Mouse (Mus musculus): ENCODE measurements around the gene Igsf21. TPM values are rescaled to one million over a fixed set of nuclear protein-coding genes. Genes with fewer than 3 reads are reported as not detected.

Igsf21 gene
- polyA plus RNA-seq, 1 experiment from 2014 or later: 16.5 TPM

DNA sequence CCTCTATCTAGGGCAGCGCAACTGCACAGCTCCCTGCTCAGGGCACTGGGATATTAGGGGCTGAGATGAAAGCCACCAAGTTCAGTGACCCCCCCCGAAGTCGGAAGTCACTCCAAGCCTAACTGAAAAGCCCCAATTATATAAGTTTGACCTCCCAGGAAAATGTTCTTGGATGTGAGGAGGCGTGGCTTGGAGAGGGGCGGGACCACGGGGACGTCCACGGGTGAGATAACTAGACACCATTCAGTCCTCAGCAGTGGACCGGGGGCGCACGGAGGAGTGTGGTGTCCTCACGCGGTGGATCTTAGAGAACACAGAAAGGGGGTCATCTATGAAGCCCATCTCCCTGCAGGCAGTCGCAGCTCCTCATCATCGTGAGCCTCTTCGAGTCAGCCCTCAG is 3.4 kb downstream of the Igsf21 start:
- 16% methylated on average over 16 of the region's 16 CpGs for WGBS
- no peak overlapping the region for H3K27ac ChIP-seq (ENCODE audit: low read depth, low read length)
- H3K9me3 ChIP-seq (ENCODE audit: control insufficient read depth, low read length): no peaks in the 10 kb centered on the region
- no peaks in the 10 kb centered on the region for H3K36me3 ChIP-seq (ENCODE audit: control insufficient read depth, insufficient read depth, low read length)
- DNase-seq (ENCODE audit: low spot score, missing footprints): no peak
- H3K4me3 ChIP-seq (ENCODE audit: low read depth, low read length): no peak overlapping the region
- peaks cover 58% of the 10 kb centered on the region for H3K27me3 ChIP-seq (ENCODE audit: control insufficient read depth, insufficient read depth, low read length)
- no peak for ATAC-seq (ENCODE audit: low FRiP score)
- peaks cover 33% of the 10 kb centered on the region for H3K4me1 ChIP-seq (ENCODE audit: control insufficient read depth, insufficient read depth, low read length)
- H3K9ac ChIP-seq (ENCODE audit: low read length): no peak overlapping the region
- H3K4me2 ChIP-seq: no peak overlapping the region

- Histone ChIP-seq H3K27me3 (ENCODE audit: control insufficient read depth, insufficient read depth, low read length) (peaks cover 50% of the 10 kb centered on the region), H3K9ac (ENCODE audit: low read length) (no peak overlapping the region), H3K36me3 (ENCODE audit: control insufficient read depth, insufficient read depth, low read length) (no peaks in the 10 kb centered on the region), H3K9me3 (ENCODE audit: control insufficient read depth, low read length) (no peaks in the 10 kb centered on the region), H3K4me1 (ENCODE audit: control insufficient read depth, insufficient read depth, low read length) (peaks cover 35% of the 10 kb centered on the region), H3K27ac (ENCODE audit: low read depth, low read length) (no peak overlapping the region), H3K4me2 (no peak overlapping the region), H3K4me3 (ENCODE audit: low read depth, low read length) (no peak overlapping the region)
- DNase-seq (ENCODE audit: low spot score, missing footprints) (no peak), ATAC-seq (ENCODE audit: low FRiP score) (no peak)
- WGBS: 68% methylated on average over 1 of the region's 1 CpGs
These were observed 4.3 kb downstream of the Igsf21 start for GRCm38 (mm10) chr4:140242291-140242690.

DNA sequence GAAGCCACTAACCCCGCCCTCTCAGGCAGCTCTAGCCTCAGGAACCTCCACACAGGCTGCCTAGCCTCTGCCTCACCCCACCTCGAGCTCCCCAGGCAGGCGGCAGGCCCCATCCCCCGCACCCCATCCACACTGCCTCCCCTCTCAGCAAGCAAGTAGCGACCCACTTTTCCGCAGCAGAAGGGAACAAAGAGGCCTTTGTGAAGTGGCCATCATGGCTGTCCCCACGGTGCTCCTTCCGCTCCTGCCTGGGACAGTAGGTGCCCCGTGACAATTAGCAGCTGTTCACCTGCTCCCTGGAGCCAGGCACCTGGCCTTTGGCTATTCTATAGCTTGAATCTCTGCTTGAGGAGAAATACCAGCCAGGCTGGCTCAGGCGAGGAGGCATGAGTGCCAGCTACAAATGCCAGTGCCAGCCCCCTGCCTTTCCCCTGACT is 9.3 kb downstream of the Igsf21 start:
- no peak for DNase-seq (ENCODE audit: low spot score, missing footprints)
- 22% methylated on average over 10 of the region's 10 CpGs for WGBS
- no peaks in the 10 kb centered on the region for H3K36me3 ChIP-seq (ENCODE audit: control insufficient read depth, insufficient read depth, low read length)

GRCm38 (mm10) chr4:140235361-140236153 is 11.0 kb downstream of the Igsf21 start:
- no peaks in the 10 kb centered on the region for H3K36me3 ChIP-seq (ENCODE audit: control insufficient read depth, insufficient read depth, low read length)
- H3K4me2 ChIP-seq: no peak overlapping the region
- peaks cover under 1% of the 10 kb centered on the region; the same call in 1 of the 2 replicates for H3K27me3 ChIP-seq (ENCODE audit: control insufficient read depth, insufficient read depth, low read length)
- H3K27ac ChIP-seq (ENCODE audit: low read depth, low read length): no peak overlapping the region
- H3K9me3 ChIP-seq (ENCODE audit: control insufficient read depth, low read length): no peaks in the 10 kb centered on the region
- ATAC-seq (ENCODE audit: low FRiP score): no peak
- peaks cover 5% of the 10 kb centered on the region for H3K4me1 ChIP-seq (ENCODE audit: control insufficient read depth, insufficient read depth, low read length)
- WGBS: 82% methylated on average over 9 of the region's 9 CpGs
- H3K9ac ChIP-seq (ENCODE audit: low read length): no peak overlapping the region
- no peak overlapping the region for H3K4me3 ChIP-seq (ENCODE audit: low read depth, low read length)
- no peak for DNase-seq (ENCODE audit: low spot score, missing footprints)

More for the DNA sequence above, 9.3 kb downstream of the Igsf21 start:
- H3K9me3 ChIP-seq (ENCODE audit: control insufficient read depth, low read length): no peaks in the 10 kb centered on the region
- no peak overlapping the region for H3K27ac ChIP-seq (ENCODE audit: low read depth, low read length)
- peak; percentile 50; the same call in 1 of the 2 replicates for ATAC-seq (ENCODE audit: low FRiP score)
- peaks cover 3% of the 10 kb centered on the region; the same call in 1 of the 2 replicates for H3K27me3 ChIP-seq (ENCODE audit: control insufficient read depth, insufficient read depth, low read length)
- H3K4me2 ChIP-seq: no peak overlapping the region
- H3K4me3 ChIP-seq (ENCODE audit: low read depth, low read length): no peak overlapping the region
- 0 out of 2 replicates have a peak overlapping the region, but pooled peaks have one; percentile 27 for H3K9ac ChIP-seq (ENCODE audit: low read length)
- peaks cover 5% of the 10 kb centered on the region for H3K4me1 ChIP-seq (ENCODE audit: control insufficient read depth, insufficient read depth, low read length)

DNA sequence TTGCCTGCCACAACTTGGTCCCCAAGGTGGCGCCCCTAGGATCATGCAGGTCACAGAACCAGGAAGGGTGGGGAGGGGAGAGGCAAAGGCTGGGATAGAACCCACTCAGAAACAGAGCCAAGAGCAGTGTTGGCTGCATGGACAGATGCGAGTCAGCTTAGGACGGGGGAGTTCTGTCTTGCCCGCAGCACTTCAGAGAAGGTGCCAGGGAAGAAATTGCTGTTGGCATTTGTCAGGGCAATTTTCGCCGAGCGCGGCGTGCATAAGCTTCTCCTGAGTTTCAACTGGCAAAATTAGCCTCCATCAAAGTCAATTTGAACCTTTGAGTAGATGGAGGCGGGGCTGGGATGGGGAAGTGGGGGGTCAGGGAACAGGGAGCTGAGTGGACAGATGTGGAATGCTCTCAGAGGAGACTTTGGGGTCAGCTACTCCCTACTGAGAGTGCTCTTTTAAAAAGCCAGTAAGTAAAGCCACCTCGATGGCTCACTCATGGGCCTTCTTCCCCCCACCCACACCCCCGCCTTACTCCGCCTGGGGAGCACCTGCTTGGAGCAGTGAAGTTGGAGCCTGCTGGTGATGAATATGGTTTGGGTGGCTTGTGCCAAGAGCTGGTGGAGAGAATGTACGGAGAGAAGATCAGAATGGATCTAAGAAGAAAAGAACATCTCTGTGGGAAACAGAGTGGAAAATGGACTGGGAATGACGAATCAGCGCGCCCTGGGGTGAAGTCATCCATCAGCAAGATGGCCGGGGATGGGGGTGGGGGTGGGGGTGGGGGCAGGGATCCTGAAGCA is 12.0 kb downstream of the Igsf21 start:
- 84% methylated on average over 18 of the region's 18 CpGs for WGBS
- no peaks in the 10 kb centered on the region for H3K9me3 ChIP-seq (ENCODE audit: control insufficient read depth, low read length)
- H3K27me3 ChIP-seq (ENCODE audit: control insufficient read depth, insufficient read depth, low read length): no peaks in the 10 kb centered on the region
- ATAC-seq (ENCODE audit: low FRiP score): no peak
- no peak overlapping the region for H3K9ac ChIP-seq (ENCODE audit: low read length)
- no peak overlapping the region for H3K27ac ChIP-seq (ENCODE audit: low read depth, low read length)
- no peak for DNase-seq (ENCODE audit: low spot score, missing footprints)
- H3K4me1 ChIP-seq (ENCODE audit: control insufficient read depth, insufficient read depth, low read length): peaks cover 5% of the 10 kb centered on the region
- H3K4me3 ChIP-seq (ENCODE audit: low read depth, low read length): no peak overlapping the region
- no peaks in the 10 kb centered on the region for H3K36me3 ChIP-seq (ENCODE audit: control insufficient read depth, insufficient read depth, low read length)
- H3K4me2 ChIP-seq: no peak overlapping the region

GRCm38 (mm10) chr4:140227837-140228236 is 18.7 kb downstream of the Igsf21 start:
- no peak for DNase-seq (ENCODE audit: low spot score, missing footprints)
- Histone ChIP-seq H3K4me1 (ENCODE audit: control insufficient read depth, insufficient read depth, low read length) (peaks cover 17% of the 10 kb centered on the region), H3K27me3 (ENCODE audit: control insufficient read depth, insufficient read depth, low read length) (peaks cover 3% of the 10 kb centered on the region; the same call in 1 of the 2 replicates), H3K4me2 (no peak overlapping the region), H3K9me3 (ENCODE audit: control insufficient read depth, low read length) (no peaks in the 10 kb centered on the region), H3K27ac (ENCODE audit: low read depth, low read length) (no peak overlapping the region), H3K9ac (ENCODE audit: low read length) (no peak overlapping the region), H3K4me3 (ENCODE audit: low read depth, low read length) (no peak overlapping the region), H3K36me3 (ENCODE audit: control insufficient read depth, insufficient read depth, low read length) (no peaks in the 10 kb centered on the region)
- ATAC-seq (ENCODE audit: low FRiP score): no peak
- WGBS: 53% methylated on average over 7 of the region's 7 CpGs

GRCm38 (mm10) chr4:140225204-140225603 is 21.4 kb downstream of the Igsf21 start:
- 82% methylated on average over 9 of the region's 9 CpGs for WGBS
- no peak overlapping the region for H3K4me3 ChIP-seq (ENCODE audit: low read depth, low read length)
- H3K9ac ChIP-seq (ENCODE audit: low read length): no peak overlapping the region
- no peaks in the 10 kb centered on the region for H3K9me3 ChIP-seq (ENCODE audit: control insufficient read depth, low read length)
- H3K4me2 ChIP-seq: no peak overlapping the region
- H3K36me3 ChIP-seq (ENCODE audit: control insufficient read depth, insufficient read depth, low read length): no peaks in the 10 kb centered on the region
- H3K27ac ChIP-seq (ENCODE audit: low read depth, low read length): no peak overlapping the region
- DNase-seq (ENCODE audit: low spot score, missing footprints) (no peak), ATAC-seq (ENCODE audit: low FRiP score) (no peak)
- peaks cover 33% of the 10 kb centered on the region for H3K4me1 ChIP-seq (ENCODE audit: control insufficient read depth, insufficient read depth, low read length)
- H3K27me3 ChIP-seq (ENCODE audit: control insufficient read depth, insufficient read depth, low read length): peaks cover 3% of the 10 kb centered on the region; the same call in 1 of the 2 replicates

- ATAC-seq (ENCODE audit: low FRiP score) (no peak), DNase-seq (ENCODE audit: low spot score, missing footprints) (no peak)
- H3K4me3 ChIP-seq (ENCODE audit: low read depth, low read length): no peak overlapping the region
- no peak overlapping the region for H3K4me2 ChIP-seq
- peaks cover 41% of the 10 kb centered on the region for H3K4me1 ChIP-seq (ENCODE audit: control insufficient read depth, insufficient read depth, low read length)
- peaks cover 3% of the 10 kb centered on the region; the same call in 1 of the 2 replicates for H3K27me3 ChIP-seq (ENCODE audit: control insufficient read depth, insufficient read depth, low read length)
- H3K9me3 ChIP-seq (ENCODE audit: control insufficient read depth, low read length): no peaks in the 10 kb centered on the region
- no peak overlapping the region; the same call in 1 of the 2 replicates for H3K9ac ChIP-seq (ENCODE audit: low read length)
- no peak overlapping the region for H3K27ac ChIP-seq (ENCODE audit: low read depth, low read length)
- H3K36me3 ChIP-seq (ENCODE audit: control insufficient read depth, insufficient read depth, low read length): no peaks in the 10 kb centered on the region
- 83% methylated on average over 7 of the region's 7 CpGs for WGBS
These were observed 22.1 kb downstream of the Igsf21 start for GRCm38 (mm10) chr4:140224451-140224850.

DNA sequence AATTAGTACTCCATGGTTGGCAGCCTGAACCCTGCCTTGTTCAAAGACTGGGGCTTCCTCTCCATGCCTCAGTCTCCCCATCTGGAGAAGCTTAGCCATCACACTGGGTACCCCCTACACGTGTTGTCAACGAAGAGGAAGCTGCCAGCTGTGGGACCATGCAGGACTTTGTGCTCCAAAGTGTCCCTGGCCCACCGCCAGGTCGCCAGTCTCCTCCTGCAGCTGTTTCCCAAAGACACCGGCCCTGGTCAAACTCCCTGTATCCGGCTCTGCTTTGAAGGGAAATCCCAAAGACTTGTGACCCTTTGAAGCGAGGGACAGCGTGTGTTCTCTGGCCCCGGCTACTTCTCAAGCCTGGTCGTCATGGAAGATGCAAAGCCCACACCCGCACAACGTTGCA is 23.5 kb downstream of the Igsf21 start:
- Histone ChIP-seq H3K27ac (ENCODE audit: low read depth, low read length) (no peak overlapping the region), H3K27me3 (ENCODE audit: control insufficient read depth, insufficient read depth, low read length) (peaks cover 3% of the 10 kb centered on the region; the same call in 1 of the 2 replicates), H3K9ac (ENCODE audit: low read length) (no peak overlapping the region), H3K4me2 (no peak overlapping the region), H3K4me3 (ENCODE audit: low read depth, low read length) (no peak overlapping the region), H3K4me1 (ENCODE audit: control insufficient read depth, insufficient read depth, low read length) (peaks cover 50% of the 10 kb centered on the region), H3K36me3 (ENCODE audit: control insufficient read depth, insufficient read depth, low read length) (no peaks in the 10 kb centered on the region), H3K9me3 (ENCODE audit: control insufficient read depth, low read length) (no peaks in the 10 kb centered on the region)
- no peak for DNase-seq (ENCODE audit: low spot score, missing footprints)
- 53% methylated on average over 12 of the region's 12 CpGs for WGBS
- no peak for ATAC-seq (ENCODE audit: low FRiP score)

All from midbrain, embryonic 11.5 days (tissue).